Mouse (Mus musculus) ES-E14 (cell line): Measurements from ENCODE around the gene Glod4.

ENCODE experiments used
- CHD2 ChIP-seq: IDR thresholded peaks from 2 replicates; pipeline ENCODE4 v1.6.1; 2014; ENCODE audit warnings: mild to moderate bottlenecking, low read depth, low read length, inconsistent platforms
- HCFC1 ChIP-seq: IDR thresholded peaks from 2 replicates; pipeline ENCODE4 v1.6.1; 2012; ENCODE audit warnings: low read length, inconsistent platforms, borderline replicate concordance; ENCODE audit not compliant: insufficient read depth
- ZC3H11A ChIP-seq: IDR thresholded peaks from 2 replicates; pipeline ENCODE4 v1.6.1; 2012; ENCODE audit warnings: low read depth, mild to moderate bottlenecking, inconsistent platforms, low read length, borderline replicate concordance
- ZNF384 ChIP-seq: IDR thresholded peaks from 2 replicates; pipeline ENCODE4 v1.6.1; 2012; ENCODE audit warnings: low read depth, low read length, inconsistent platforms

DNA sequence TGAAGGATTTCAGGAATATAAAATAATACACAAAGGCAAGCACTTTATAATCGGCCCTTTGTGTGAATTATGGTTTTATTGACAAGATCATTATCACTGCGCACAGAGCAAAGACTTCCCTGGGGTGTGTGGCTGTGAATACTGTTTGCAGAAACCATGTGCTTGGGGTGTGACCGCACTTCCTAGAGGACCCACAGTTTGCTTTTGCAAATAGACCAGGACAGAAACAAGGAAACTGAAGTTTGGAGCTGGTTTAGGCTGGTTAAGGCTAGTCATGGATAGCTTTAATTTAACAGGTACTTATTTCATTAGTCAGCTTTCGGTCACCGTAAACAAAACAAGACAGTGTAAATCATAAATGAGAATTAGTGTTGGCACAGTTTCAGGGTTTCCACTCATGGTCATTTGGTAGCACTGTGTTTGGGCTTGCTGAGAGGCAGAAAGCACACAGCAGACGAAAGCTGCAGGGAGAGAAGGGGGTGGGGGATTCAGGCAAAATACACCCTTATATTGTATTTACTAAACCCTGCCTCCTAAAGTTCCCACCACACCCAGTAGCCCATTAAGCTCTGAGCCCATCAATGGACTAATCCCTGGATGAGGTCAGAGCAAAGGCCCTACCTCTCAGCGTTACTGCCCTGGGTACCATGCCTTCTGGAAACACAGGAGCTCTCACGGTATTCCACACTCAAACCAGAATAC is 47.1 kb downstream of the Glod4 start:
- no peak for TF ChIP-seq ZNF384
- no peak for TF ChIP-seq CHD2
- TF ChIP-seq ZC3H11A, result no peak
- no peak for TF ChIP-seq HCFC1
